Mouse (Mus musculus) layer of hippocampus, adult 9-10 months (tissue): ENCODE measurements at regions not wholly inside any gene's neighbourhood (a gene's known extent, or its start where the extent isn't known, plus 50 kb on each side); places are given as distances from the start of the nearest gene placed in this dataset.

Experiments
- DNase-seq: peaks from one replicate; pipeline ENCODE4 v3.0.0; 2022; ENCODE audit warnings: low spot score

GRCm38 (mm10) chr13:28644846-28645574, 308.5 kb downstream of the Sox4 start:
- DNase-seq = no peak

GRCm38 (mm10) chr13:28640826-28641225, 312.7 kb downstream of the Sox4 start:
- DNase-seq = no peak

- DNase-seq = no peak
These were observed 318.1 kb downstream of the Sox4 start for GRCm38 (mm10) chr13:28635230-28635950.

GRCm38 (mm10) chr13:28633541-28634041, 319.9 kb downstream of the Sox4 start:
- no peak for DNase-seq

GRCm38 (mm10) chr13:28629431-28630331, 323.8 kb downstream of the Sox4 start:
- no peak for DNase-seq

GRCm38 (mm10) chr13:28628751-28629150, 324.8 kb downstream of the Sox4 start:
- no peak for DNase-seq

GRCm38 (mm10) chr13:28618961-28619360, 334.6 kb downstream of the Sox4 start:
- no peak for DNase-seq

GRCm38 (mm10) chr13:28617503-28617902, 336.0 kb downstream of the Sox4 start:
- DNase-seq = no peak

- no peak for DNase-seq
These were observed 336.7 kb downstream of the Sox4 start for GRCm38 (mm10) chr13:28616645-28617381.

- DNase-seq = no peak
These were observed 345.9 kb downstream of the Sox4 start for GRCm38 (mm10) chr13:28607551-28608114.

GRCm38 (mm10) chr13:28606651-28607050, 346.9 kb downstream of the Sox4 start:
- no peak for DNase-seq

GRCm38 (mm10) chr13:28605833-28606232, 347.7 kb downstream of the Sox4 start:
- no peak for DNase-seq

- DNase-seq = no peak
These were observed 346.7 kb downstream of the Gm11361 start for GRCm38 (mm10) chr13:28604016-28604415.

- DNase-seq = no peak
These were observed 343.5 kb downstream of the Gm11361 start for GRCm38 (mm10) chr13:28600792-28601191.

- DNase-seq = no peak
These were observed 339.0 kb downstream of the Gm11361 start for GRCm38 (mm10) chr13:28596367-28596766.

- no peak for DNase-seq
These were observed 334.8 kb downstream of the Gm11361 start for GRCm38 (mm10) chr13:28592176-28592575.

GRCm38 (mm10) chr13:28587977-28588376, 330.6 kb downstream of the Gm11361 start:
- no peak for DNase-seq

- no peak for DNase-seq
These were observed 329.4 kb downstream of the Gm11361 start for GRCm38 (mm10) chr13:28586693-28587092.

- DNase-seq = no peak
These were observed 328.8 kb downstream of the Gm11361 start for GRCm38 (mm10) chr13:28586140-28586539.

GRCm38 (mm10) chr13:28583617-28584016, 326.3 kb downstream of the Gm11361 start:
- no peak for DNase-seq

GRCm38 (mm10) chr13:28575202-28575851, 318.0 kb downstream of the Gm11361 start:
- DNase-seq = no peak
